Mouse (Mus musculus) neural tube, embryonic 10.5 days (tissue): Measurements from ENCODE around the gene Tomm34.

Experiments
- DNase-seq: peaks from one replicate; pipeline ENCODE4 v3.0.0-alpha.2; 2017; ENCODE audit warnings: low spot score; ENCODE audit errors: extremely low spot score

Gene Tomm34

GRCm38 (mm10) chr2:164070765-164071436 is at the start of gene Tomm34:
Tomm34 (minus strand) TSS chr2:164071169.
- DNase-seq, result peak; percentile 97

GRCm38 (mm10) chr2:164119503-164119902 is 48.5 kb upstream of the Tomm34 start:
- no peak for DNase-seq

DNA sequence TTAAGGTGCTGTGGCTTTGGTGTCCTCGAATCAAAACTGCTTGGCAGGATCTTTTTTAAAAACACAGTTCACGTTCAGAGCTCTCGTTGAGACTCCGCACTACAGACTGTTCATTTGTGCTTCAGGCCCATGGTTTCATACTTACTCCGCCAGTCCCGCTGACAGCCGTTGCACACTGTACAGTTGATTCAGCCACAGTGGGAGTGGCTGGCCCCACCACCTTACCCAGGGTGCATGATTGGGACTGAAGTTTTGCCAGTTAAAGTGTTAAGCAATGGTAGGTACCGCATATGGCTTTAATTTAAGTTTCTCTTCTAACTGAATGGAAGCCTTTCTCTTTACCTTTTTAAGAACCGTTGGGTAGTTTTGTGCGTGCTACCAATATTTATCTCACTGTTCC is 44.6 kb upstream of the Tomm34 start:
- DNase-seq, result no peak

GRCm38 (mm10) chr2:164114051-164114450 is 43.1 kb upstream of the Tomm34 start:
- DNase-seq, result no peak

DNA sequence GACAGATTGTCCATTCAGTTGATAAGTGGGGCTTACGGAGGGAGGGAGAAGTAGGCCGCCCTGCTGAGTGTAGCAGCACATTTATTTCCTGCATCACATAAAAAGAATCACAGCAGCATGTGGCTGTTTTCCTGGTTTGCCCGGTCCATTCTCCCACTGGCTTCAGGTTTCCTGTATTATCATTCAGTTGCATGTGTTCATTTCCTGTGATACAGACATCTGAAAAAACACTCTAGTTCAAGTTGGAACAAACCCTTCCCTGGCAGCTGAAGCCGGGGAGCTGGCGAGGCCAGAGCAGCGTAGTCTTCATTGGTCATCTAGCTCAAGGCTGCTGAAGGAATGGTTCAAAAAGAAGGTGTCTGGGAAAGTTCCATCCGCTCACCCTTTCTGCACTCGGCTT is 40.6 kb upstream of the Tomm34 start:
- no peak for DNase-seq

GRCm38 (mm10) chr2:164108501-164108900 is 37.5 kb upstream of the Tomm34 start:
- DNase-seq, result no peak

DNA sequence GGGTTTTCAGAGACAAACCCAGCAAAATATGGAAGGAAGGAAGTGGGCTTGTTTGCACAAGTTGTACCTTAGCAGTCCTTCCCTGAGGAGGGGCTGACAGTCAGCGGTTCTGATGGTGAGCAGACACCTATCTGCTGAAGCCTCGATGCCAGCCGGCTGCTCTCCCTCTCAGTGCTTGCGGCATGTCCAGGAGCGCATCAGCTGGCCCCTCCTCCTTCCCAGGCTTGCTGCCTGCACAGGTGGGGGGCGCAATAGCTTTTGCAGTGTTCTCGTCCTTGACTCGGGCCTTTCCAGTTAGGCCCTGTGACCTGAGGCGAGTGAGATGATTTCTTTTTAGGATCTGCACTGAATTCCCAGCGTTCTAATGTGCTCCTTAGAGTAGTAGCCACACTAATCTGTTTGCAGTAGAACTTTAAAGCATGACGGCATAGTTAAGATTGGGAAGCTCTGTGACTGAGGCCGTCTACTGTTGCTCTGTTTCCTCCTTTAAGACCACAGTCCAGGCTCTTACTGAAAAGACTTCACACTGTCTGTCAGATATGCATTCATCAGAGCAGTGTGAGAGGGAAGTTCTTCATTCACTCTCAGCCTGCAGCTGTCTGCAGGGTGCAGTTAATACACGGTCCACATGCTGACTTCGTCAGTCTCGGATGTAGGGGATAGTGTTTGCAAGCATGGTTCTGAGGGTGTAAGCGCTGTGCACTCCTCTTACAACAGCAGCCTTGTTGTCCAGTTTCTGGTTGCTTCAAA is 36.3 kb upstream of the Tomm34 start:
- DNase-seq, result no peak

DNA sequence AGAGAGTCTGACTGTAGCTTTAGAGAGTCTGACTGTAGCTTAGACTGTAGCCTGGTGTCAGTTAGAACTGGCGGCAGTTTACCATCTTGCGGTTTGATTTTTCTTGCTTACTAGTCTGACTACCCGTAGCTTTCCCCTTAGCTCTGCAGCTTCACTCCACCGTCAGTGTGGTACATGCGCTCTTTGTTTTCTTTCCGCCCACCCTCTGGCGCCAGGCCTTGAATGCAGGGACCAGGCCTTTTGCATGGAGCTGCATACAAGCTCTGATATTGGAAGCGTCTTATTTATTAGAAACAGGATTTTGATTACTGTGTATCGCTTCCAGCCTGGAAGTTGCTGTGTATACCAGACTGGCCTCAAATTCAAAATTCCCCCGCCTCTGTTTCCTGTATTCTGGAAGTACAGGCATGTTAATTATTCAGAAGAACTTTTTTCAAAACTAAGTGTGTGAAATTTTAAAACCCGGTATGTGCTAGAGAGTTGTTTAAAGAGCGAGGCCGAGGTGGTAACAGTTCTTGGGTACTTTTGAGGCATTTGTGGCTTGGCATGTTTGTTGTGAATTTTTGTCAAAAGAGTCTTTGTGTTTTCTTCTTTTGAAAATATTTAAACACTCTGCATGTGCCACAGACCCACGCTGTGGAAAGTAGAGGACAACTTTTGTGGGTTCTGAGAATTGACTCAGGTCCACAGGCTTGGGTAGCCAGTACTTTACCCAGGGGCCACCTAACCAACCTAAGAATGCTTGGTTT is 35.5 kb upstream of the Tomm34 start:
- no peak for DNase-seq

DNA sequence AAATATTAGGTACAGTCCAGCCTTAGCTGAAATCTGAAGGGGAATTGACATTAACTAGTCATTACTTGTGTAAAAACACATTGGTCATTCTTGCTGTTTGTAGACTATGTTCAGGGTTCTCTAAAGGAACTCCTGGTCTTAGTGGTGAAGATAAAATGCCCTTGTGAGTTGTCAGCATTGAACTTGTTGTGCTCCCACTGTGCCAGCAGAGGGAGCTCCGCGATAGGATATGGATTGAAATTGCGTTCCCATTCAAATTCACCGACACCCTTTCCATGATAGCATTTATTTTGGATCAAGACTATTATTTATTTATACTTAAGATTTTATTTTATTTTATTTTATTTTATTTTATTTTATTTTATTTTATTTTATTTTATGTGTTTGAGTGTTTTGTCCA is 32.5 kb upstream of the Tomm34 start:
- DNase-seq, result peak; percentile 45

- no peak for DNase-seq
Measured at GRCm38 (mm10) chr2:164102366-164102765, 31.4 kb upstream of the Tomm34 start.

DNA sequence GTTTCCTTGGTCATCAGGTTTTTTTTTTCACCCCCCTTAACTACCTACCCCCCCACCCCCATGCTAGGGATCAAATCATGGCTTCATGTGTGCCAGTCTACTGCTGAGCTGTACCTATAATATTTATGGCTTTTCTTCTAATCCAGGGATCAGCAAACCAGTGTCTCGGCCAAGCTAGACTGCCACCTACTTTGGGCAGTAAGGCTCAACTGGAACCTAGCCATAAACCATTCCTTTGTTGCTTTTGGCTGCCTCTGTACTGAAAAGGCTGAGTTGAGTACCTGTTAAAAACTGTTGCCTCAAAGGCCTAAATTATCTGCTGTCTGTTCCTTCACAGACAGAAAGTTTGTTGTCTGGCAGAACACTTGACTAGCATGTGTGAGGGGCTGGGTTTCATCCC is 31.0 kb upstream of the Tomm34 start:
- DNase-seq, result no peak

- no peak for DNase-seq
Measured at GRCm38 (mm10) chr2:164098603-164099250, 27.8 kb upstream of the Tomm34 start.

GRCm38 (mm10) chr2:164094152-164094551 is 23.2 kb upstream of the Tomm34 start:
- no peak for DNase-seq

GRCm38 (mm10) chr2:164089508-164089907 is 18.5 kb upstream of the Tomm34 start:
- no peak for DNase-seq

GRCm38 (mm10) chr2:164087416-164088017 is 16.5 kb upstream of the Tomm34 start:
- no peak for DNase-seq

- no peak for DNase-seq
Measured at GRCm38 (mm10) chr2:164084342-164084700, 13.4 kb upstream of the Tomm34 start.

DNA sequence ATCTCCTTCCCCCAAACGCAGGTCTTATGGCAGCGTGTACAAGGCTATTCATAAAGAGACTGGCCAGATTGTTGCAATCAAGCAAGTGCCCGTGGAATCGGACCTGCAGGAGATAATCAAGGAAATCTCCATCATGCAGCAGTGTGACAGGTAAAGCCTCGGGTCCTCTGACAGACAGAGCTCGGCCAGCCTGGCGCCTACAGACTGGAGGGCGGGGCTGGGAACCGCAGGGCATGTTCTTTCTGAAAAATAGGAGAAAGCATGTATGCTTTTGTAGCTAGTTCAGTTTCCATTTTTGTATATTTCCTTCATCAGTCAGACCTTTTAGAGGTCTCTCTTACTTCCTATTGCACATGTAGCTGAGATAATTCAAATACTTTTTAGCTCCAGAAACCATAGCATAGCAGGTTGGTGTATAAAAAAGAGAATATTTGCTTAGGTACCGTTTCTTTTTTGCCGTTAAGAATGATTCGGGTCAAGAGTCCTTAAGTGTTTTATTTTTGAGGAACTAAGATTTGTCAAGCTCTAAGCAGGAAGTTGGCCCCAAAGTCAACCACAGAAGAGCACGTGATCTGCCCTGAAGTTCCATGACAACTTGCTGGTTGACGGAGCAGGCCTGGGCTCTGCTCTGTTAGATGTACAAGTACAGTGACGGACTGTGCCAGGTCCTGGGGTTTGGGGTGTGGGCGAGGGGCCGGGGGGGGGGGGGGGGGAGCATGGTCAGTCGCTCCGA is 12.8 kb upstream of the Tomm34 start:
- no peak for DNase-seq

DNA sequence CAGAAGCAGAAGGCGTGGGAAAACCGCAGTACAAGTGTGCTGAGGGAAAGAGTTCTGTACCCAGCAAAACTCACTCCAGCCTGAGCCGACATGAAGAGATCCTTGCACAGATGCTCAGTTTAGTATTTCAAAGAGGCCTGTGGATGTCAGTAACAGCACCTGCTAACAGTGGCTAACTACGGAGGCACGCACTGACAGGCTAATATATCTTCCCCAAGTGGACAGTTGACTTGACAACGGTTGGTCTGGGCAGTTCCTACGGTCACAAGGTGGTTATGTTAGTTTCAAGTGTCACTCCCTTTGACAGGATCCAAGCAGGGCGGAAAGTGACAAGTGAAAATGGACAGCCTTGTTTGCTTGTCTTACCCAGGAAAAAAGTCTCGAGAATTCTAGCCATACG is 11.2 kb upstream of the Tomm34 start:
- no peak for DNase-seq

- DNase-seq, result no peak
Measured at GRCm38 (mm10) chr2:164081577-164081976, 10.6 kb upstream of the Tomm34 start.

GRCm38 (mm10) chr2:164079488-164079887 is 8.5 kb upstream of the Tomm34 start:
- DNase-seq, result no peak

DNA sequence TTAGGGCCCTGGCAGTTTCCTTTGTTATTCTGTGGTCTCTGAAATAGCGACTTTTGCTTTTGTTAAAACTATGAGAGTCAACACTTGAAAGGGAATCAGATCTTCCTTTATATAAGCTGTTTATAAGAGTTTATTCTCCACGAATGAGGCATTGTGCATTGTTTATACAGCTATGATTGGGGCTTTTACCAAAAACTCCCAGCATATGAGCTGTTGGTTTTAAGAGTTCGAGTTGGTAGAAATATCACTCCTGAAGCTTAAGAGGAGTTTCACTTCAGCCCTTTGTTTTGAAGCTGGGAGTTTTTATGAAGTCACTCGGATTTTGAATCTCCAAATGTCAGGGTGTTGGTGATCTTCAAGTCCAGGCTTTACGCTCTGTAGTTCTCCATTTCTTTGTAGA is 6.9 kb upstream of the Tomm34 start:
- DNase-seq, result no peak
